Mouse (Mus musculus): ENCODE data around the gene Zrsr1. TPM values are rescaled to one million over a fixed set of nuclear protein-coding genes. Genes with fewer than 3 reads are reported as not detected.

The Zrsr1 gene
- polyA plus RNA-seq, 1 experiment from 2014 or later = 3.0 TPM

GRCm38 (mm10) chr11:22937716-22938316, 34.0 kb upstream of the Zrsr1 start:
- WGBS = 94% methylated on average over 4 of the region's 4 CpGs
- no peak overlapping the region for H3K27ac ChIP-seq (ENCODE audit: low read depth, low read length)
- no peak overlapping the region for H3K9ac ChIP-seq (ENCODE audit: low read depth, low read length)
- ATAC-seq (ENCODE audit: low FRiP score, low TSS enrichment) = no peak
- H3K4me1 ChIP-seq (ENCODE audit: control insufficient read depth, insufficient read depth, low read length) = no peaks in the 10 kb centered on the region
- no peaks in the 10 kb centered on the region for H3K27me3 ChIP-seq (ENCODE audit: control insufficient read depth, insufficient read depth, low read length)
- no peak overlapping the region for H3K4me3 ChIP-seq (ENCODE audit: low read length)
- H3K36me3 ChIP-seq (ENCODE audit: control insufficient read depth, insufficient read depth, low read length) = no peaks in the 10 kb centered on the region
- no peaks in the 10 kb centered on the region for H3K9me3 ChIP-seq (ENCODE audit: control insufficient read depth, low read length)
- no peak overlapping the region for H3K4me2 ChIP-seq (replicated peaks; ENCODE audit: low read depth, low read length)

DNA sequence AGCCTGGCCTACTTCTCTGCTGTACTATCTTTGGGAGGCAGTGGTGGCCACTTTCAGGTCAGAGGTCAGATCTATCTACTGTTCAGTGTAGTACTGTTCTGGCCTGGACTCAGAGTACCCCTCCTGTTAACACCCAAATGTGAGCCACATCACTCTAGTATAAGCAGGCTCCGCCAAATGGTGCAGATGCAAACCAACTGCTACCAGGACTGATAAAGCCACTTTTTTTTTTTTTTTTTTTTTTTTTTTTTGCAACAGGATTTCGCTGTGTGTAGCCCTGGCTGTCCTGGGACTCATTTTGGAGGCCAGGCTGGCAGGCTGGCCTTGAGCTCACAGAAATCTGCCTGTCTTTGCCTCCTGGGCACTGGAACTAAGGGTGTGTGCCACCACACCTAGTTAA, 32.8 kb upstream of the Zrsr1 start:
- Histone ChIP-seq H3K4me1 (ENCODE audit: control insufficient read depth, insufficient read depth, low read length) (no peaks in the 10 kb centered on the region), H3K36me3 (ENCODE audit: control insufficient read depth, insufficient read depth, low read length) (no peaks in the 10 kb centered on the region), H3K27ac (ENCODE audit: low read depth, low read length) (no peak overlapping the region), H3K4me2 (replicated peaks; ENCODE audit: low read depth, low read length) (no peak overlapping the region), H3K27me3 (ENCODE audit: control insufficient read depth, insufficient read depth, low read length) (no peaks in the 10 kb centered on the region), H3K4me3 (ENCODE audit: low read length) (no peak overlapping the region), H3K9ac (ENCODE audit: low read depth, low read length) (no peak overlapping the region), H3K9me3 (ENCODE audit: control insufficient read depth, low read length) (no peaks in the 10 kb centered on the region)
- WGBS = 63% methylated on average over 2 of the region's 2 CpGs
- no peak for ATAC-seq (ENCODE audit: low FRiP score, low TSS enrichment)

GRCm38 (mm10) chr11:22949101-22949500, 22.7 kb upstream of the Zrsr1 start:
- Histone ChIP-seq H3K4me3 (ENCODE audit: low read length) (no peak overlapping the region), H3K36me3 (ENCODE audit: control insufficient read depth, insufficient read depth, low read length) (no peaks in the 10 kb centered on the region), H3K9ac (ENCODE audit: low read depth, low read length) (no peak overlapping the region), H3K9me3 (ENCODE audit: control insufficient read depth, low read length) (no peaks in the 10 kb centered on the region), H3K4me2 (replicated peaks; ENCODE audit: low read depth, low read length) (no peak overlapping the region), H3K27ac (ENCODE audit: low read depth, low read length) (no peak overlapping the region), H3K27me3 (ENCODE audit: control insufficient read depth, insufficient read depth, low read length) (no peaks in the 10 kb centered on the region), H3K4me1 (ENCODE audit: control insufficient read depth, insufficient read depth, low read length) (no peaks in the 10 kb centered on the region)
- 97% methylated on average over 1 of the region's 1 CpGs for WGBS
- no peak for ATAC-seq (ENCODE audit: low FRiP score, low TSS enrichment)

GRCm38 (mm10) chr11:22950131-22950530, 21.7 kb upstream of the Zrsr1 start:
- Histone ChIP-seq H3K9me3 (ENCODE audit: control insufficient read depth, low read length) (no peaks in the 10 kb centered on the region), H3K27me3 (ENCODE audit: control insufficient read depth, insufficient read depth, low read length) (no peaks in the 10 kb centered on the region)

GRCm38 (mm10) chr11:22952668-22953067, 19.1 kb upstream of the Zrsr1 start:
- no peak for ATAC-seq (ENCODE audit: low FRiP score, low TSS enrichment)
- no peaks in the 10 kb centered on the region for H3K9me3 ChIP-seq (ENCODE audit: control insufficient read depth, low read length)
- no peaks in the 10 kb centered on the region for H3K27me3 ChIP-seq (ENCODE audit: control insufficient read depth, insufficient read depth, low read length)
- H3K4me3 ChIP-seq (ENCODE audit: low read length) = no peak overlapping the region
- no peak overlapping the region for H3K4me2 ChIP-seq (replicated peaks; ENCODE audit: low read depth, low read length)
- WGBS = 93% methylated on average over 7 of the region's 7 CpGs
- no peaks in the 10 kb centered on the region for H3K4me1 ChIP-seq (ENCODE audit: control insufficient read depth, insufficient read depth, low read length)
- peaks cover 9% of the 10 kb centered on the region; the same call in 1 of the 2 replicates for H3K36me3 ChIP-seq (ENCODE audit: control insufficient read depth, insufficient read depth, low read length)
- H3K9ac ChIP-seq (ENCODE audit: low read depth, low read length) = no peak overlapping the region
- H3K27ac ChIP-seq (ENCODE audit: low read depth, low read length) = no peak overlapping the region

More at GRCm38 (mm10) chr11:22950131-22950530, 21.7 kb upstream of the Zrsr1 start:
- no peak for ATAC-seq (ENCODE audit: low FRiP score, low TSS enrichment)
- Histone ChIP-seq H3K27ac (ENCODE audit: low read depth, low read length) (no peak overlapping the region), H3K4me2 (replicated peaks; ENCODE audit: low read depth, low read length) (no peak overlapping the region), H3K4me1 (ENCODE audit: control insufficient read depth, insufficient read depth, low read length) (no peaks in the 10 kb centered on the region), H3K36me3 (ENCODE audit: control insufficient read depth, insufficient read depth, low read length) (peaks cover under 1% of the 10 kb centered on the region; the same call in 1 of the 2 replicates), H3K9ac (ENCODE audit: low read depth, low read length) (no peak overlapping the region), H3K4me3 (ENCODE audit: low read length) (no peak overlapping the region)
- WGBS = 85% methylated on average over 6 of the region's 6 CpGs

DNA sequence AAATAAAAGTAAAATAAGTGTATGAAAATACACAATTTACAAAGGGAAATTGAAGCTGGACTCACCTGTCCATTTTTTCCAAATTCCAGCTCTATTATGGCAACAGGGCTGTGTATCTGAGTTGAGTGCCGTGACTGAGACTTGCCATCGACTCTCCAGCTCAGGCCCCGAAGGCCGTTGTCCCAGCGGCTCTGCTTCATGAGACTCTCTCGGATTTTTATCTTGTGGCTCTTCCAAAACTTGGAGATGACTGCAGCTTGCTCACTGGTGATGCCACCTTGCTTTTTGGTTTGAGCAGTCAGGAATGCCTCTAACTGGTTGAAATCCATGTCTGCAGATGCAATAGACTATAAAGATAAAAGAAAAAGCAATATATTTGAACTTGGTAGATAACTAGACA, 15.5 kb upstream of the Zrsr1 start:
- no peaks in the 10 kb centered on the region for H3K27me3 ChIP-seq (ENCODE audit: control insufficient read depth, insufficient read depth, low read length)
- 97% methylated on average over 6 of the region's 6 CpGs for WGBS
- no peak overlapping the region for H3K27ac ChIP-seq (ENCODE audit: low read depth, low read length)
- no peak for ATAC-seq (ENCODE audit: low FRiP score, low TSS enrichment)
- H3K4me3 ChIP-seq (ENCODE audit: low read length) = no peak overlapping the region
- peaks cover 9% of the 10 kb centered on the region; the same call in 1 of the 2 replicates for H3K36me3 ChIP-seq (ENCODE audit: control insufficient read depth, insufficient read depth, low read length)
- no peak overlapping the region for H3K9ac ChIP-seq (ENCODE audit: low read depth, low read length)
- H3K4me1 ChIP-seq (ENCODE audit: control insufficient read depth, insufficient read depth, low read length) = no peaks in the 10 kb centered on the region
- H3K9me3 ChIP-seq (ENCODE audit: control insufficient read depth, low read length) = no peaks in the 10 kb centered on the region
- H3K4me2 ChIP-seq (replicated peaks; ENCODE audit: low read depth, low read length) = no peak overlapping the region

DNA sequence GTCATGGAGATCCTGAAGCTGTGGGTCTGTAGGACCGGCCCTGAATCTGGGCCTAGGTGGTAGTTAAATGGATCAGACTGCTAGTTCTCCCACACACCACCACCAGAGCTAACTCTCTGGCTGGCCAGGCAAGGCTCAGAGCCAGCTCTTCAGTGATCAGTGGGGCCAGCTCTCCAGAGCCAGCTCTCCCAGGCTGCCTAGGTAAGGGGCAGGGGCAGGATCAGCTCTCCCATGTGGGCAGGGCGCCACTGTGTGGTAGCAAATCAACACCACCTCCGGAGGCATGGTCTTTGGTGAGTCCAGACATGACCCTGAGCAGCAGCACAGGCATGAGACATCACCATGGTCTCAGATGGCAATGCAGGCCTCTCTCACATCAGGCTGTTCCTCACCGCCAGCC, 15.0 kb upstream of the Zrsr1 start:
- ATAC-seq (ENCODE audit: low FRiP score, low TSS enrichment) = peak; percentile 77; the same call in 1 of the 2 replicates
- WGBS = 59% methylated on average over 4 of the region's 4 CpGs
- Histone ChIP-seq H3K36me3 (ENCODE audit: control insufficient read depth, insufficient read depth, low read length) (peaks cover 9% of the 10 kb centered on the region; the same call in 1 of the 2 replicates), H3K27me3 (ENCODE audit: control insufficient read depth, insufficient read depth, low read length) (no peaks in the 10 kb centered on the region), H3K4me2 (replicated peaks; ENCODE audit: low read depth, low read length) (no peak overlapping the region), H3K4me3 (ENCODE audit: low read length) (no peak overlapping the region), H3K4me1 (ENCODE audit: control insufficient read depth, insufficient read depth, low read length) (no peaks in the 10 kb centered on the region), H3K9me3 (ENCODE audit: control insufficient read depth, low read length) (no peaks in the 10 kb centered on the region), H3K27ac (ENCODE audit: low read depth, low read length) (no peak overlapping the region), H3K9ac (ENCODE audit: low read depth, low read length) (no peak overlapping the region)

GRCm38 (mm10) chr11:22957791-22958374, 13.9 kb upstream of the Zrsr1 start:
- no peaks in the 10 kb centered on the region for H3K4me1 ChIP-seq (ENCODE audit: control insufficient read depth, insufficient read depth, low read length)
- no peak overlapping the region for H3K9ac ChIP-seq (ENCODE audit: low read depth, low read length)
- H3K4me3 ChIP-seq (ENCODE audit: low read length) = no peak overlapping the region
- H3K36me3 ChIP-seq (ENCODE audit: control insufficient read depth, insufficient read depth, low read length) = peaks cover 9% of the 10 kb centered on the region; the same call in 1 of the 2 replicates
- H3K27me3 ChIP-seq (ENCODE audit: control insufficient read depth, insufficient read depth, low read length) = no peaks in the 10 kb centered on the region
- no peak overlapping the region for H3K4me2 ChIP-seq (replicated peaks; ENCODE audit: low read depth, low read length)
- WGBS = 91% methylated on average over 4 of the region's 4 CpGs
- no peak for ATAC-seq (ENCODE audit: low FRiP score, low TSS enrichment)
- no peak overlapping the region for H3K27ac ChIP-seq (ENCODE audit: low read depth, low read length)
- H3K9me3 ChIP-seq (ENCODE audit: control insufficient read depth, low read length) = no peaks in the 10 kb centered on the region

GRCm38 (mm10) chr11:22962101-22962500, 9.7 kb upstream of the Zrsr1 start:
- peaks cover 8% of the 10 kb centered on the region for H3K9me3 ChIP-seq (ENCODE audit: control insufficient read depth, low read length)
- H3K27ac ChIP-seq (ENCODE audit: low read depth, low read length) = no peak overlapping the region
- no peaks in the 10 kb centered on the region for H3K27me3 ChIP-seq (ENCODE audit: control insufficient read depth, insufficient read depth, low read length)
- no peak overlapping the region for H3K4me2 ChIP-seq (replicated peaks; ENCODE audit: low read depth, low read length)
- H3K4me3 ChIP-seq (ENCODE audit: low read length) = no peak overlapping the region
- H3K4me1 ChIP-seq (ENCODE audit: control insufficient read depth, insufficient read depth, low read length) = no peaks in the 10 kb centered on the region
- 97% methylated on average over 1 of the region's 1 CpGs for WGBS
- no peak overlapping the region for H3K9ac ChIP-seq (ENCODE audit: low read depth, low read length)
- no peaks in the 10 kb centered on the region for H3K36me3 ChIP-seq (ENCODE audit: control insufficient read depth, insufficient read depth, low read length)
- ATAC-seq (ENCODE audit: low FRiP score, low TSS enrichment) = no peak
